Mouse (Mus musculus) ovary, adult 18-20 months (tissue): ENCODE results near the gene Rpgrip1l.

Experiments
- DNase-seq: peaks from one replicate; pipeline ENCODE4 v3.0.0; 2022; ENCODE audit warnings: low spot score, mixed read lengths

The Rpgrip1l gene

GRCm38 (mm10) chr8:91329056-91329455 is 16.0 kb upstream of the Rpgrip1l start:
- no peak for DNase-seq

- DNase-seq, result no peak
Measured at GRCm38 (mm10) chr8:91327471-91328205, 14.6 kb upstream of the Rpgrip1l start.

- DNase-seq, result no peak
Measured at GRCm38 (mm10) chr8:91326946-91327345, 13.9 kb upstream of the Rpgrip1l start.

GRCm38 (mm10) chr8:91326018-91326417 is 13.0 kb upstream of the Rpgrip1l start:
- no peak for DNase-seq

- no peak for DNase-seq
Measured at GRCm38 (mm10) chr8:91324916-91325315, 11.9 kb upstream of the Rpgrip1l start.

GRCm38 (mm10) chr8:91324271-91324670 is 11.2 kb upstream of the Rpgrip1l start:
- DNase-seq, result no peak

- no peak for DNase-seq
Measured at GRCm38 (mm10) chr8:91323511-91323910, 10.4 kb upstream of the Rpgrip1l start.

GRCm38 (mm10) chr8:91318938-91319729 is 6.1 kb upstream of the Rpgrip1l start:
- DNase-seq, result no peak

GRCm38 (mm10) chr8:91317567-91318227 is 4.6 kb upstream of the Rpgrip1l start:
- DNase-seq, result no peak

- DNase-seq, result no peak
Measured at GRCm38 (mm10) chr8:91312342-91312741, 720 bp downstream of the Rpgrip1l start.

GRCm38 (mm10) chr8:91304481-91305386 is 8.3 kb downstream of the Rpgrip1l start:
- DNase-seq, result no peak

- DNase-seq, result no peak
Measured at GRCm38 (mm10) chr8:91298672-91299071, 14.4 kb downstream of the Rpgrip1l start.

GRCm38 (mm10) chr8:91295786-91296185 is 17.3 kb downstream of the Rpgrip1l start:
- no peak for DNase-seq

- DNase-seq, result no peak
Measured at GRCm38 (mm10) chr8:91290576-91290975, 22.5 kb downstream of the Rpgrip1l start.

- DNase-seq, result no peak
Measured at GRCm38 (mm10) chr8:91286237-91286636, 26.8 kb downstream of the Rpgrip1l start.

- DNase-seq, result no peak
Measured at GRCm38 (mm10) chr8:91283815-91284214, 29.2 kb downstream of the Rpgrip1l start.

GRCm38 (mm10) chr8:91282655-91283054 is 30.4 kb downstream of the Rpgrip1l start:
- DNase-seq, result no peak

- DNase-seq, result no peak
Measured at GRCm38 (mm10) chr8:91281545-91281944, 31.5 kb downstream of the Rpgrip1l start.

- DNase-seq, result no peak
Measured at GRCm38 (mm10) chr8:91280467-91281212, 32.4 kb downstream of the Rpgrip1l start.

- DNase-seq, result no peak
Measured at GRCm38 (mm10) chr8:91278060-91278459, 35.0 kb downstream of the Rpgrip1l start.

GRCm38 (mm10) chr8:91276337-91276736 is 36.7 kb downstream of the Rpgrip1l start:
- no peak for DNase-seq
